Mouse (Mus musculus) brain, embryonic 14.5 days (tissue): ENCODE measurements around the gene 1700016D06Rik. TPM values are rescaled to one million over a fixed set of nuclear protein-coding genes. Genes with fewer than 3 reads are reported as not detected.

Experiments
- DNase-seq: peaks from one replicate; pipeline ENCODE4 v3.0.0-alpha.2; 2011; ENCODE audit warnings: low read depth
- CTCF ChIP-seq: fragments of 200-500 bp; IDR thresholded peaks from 2 replicates; pipeline ENCODE4 v1.5.1; 2012; ENCODE audit warnings: inconsistent platforms, mild to moderate bottlenecking, moderate library complexity, borderline replicate concordance; ENCODE audit not compliant: insufficient read depth, insufficient read length; ENCODE audit errors: extremely low read depth
- POLR2A ChIP-seq: fragments of 200-500 bp; IDR thresholded peaks from 2 replicates; pipeline ENCODE4 v1.6.1; 2012; ENCODE audit warnings: mild to moderate bottlenecking, inconsistent platforms, borderline replicate concordance; ENCODE audit not compliant: poor library complexity, insufficient read depth, insufficient read length, severe bottlenecking; ENCODE audit errors: extremely low read depth
- polyA plus RNA-seq: library from polyadenylated mRNA; depleted of rRNA; stranded (reverse); fragments of >200 nt; gene quantifications from 2 replicates; pipeline ENCODE4 v1.2.3, GENCODE M21; 2012

Gene 1700016D06Rik
- polyA plus RNA-seq, 1 experiment, result not detected

DNA sequence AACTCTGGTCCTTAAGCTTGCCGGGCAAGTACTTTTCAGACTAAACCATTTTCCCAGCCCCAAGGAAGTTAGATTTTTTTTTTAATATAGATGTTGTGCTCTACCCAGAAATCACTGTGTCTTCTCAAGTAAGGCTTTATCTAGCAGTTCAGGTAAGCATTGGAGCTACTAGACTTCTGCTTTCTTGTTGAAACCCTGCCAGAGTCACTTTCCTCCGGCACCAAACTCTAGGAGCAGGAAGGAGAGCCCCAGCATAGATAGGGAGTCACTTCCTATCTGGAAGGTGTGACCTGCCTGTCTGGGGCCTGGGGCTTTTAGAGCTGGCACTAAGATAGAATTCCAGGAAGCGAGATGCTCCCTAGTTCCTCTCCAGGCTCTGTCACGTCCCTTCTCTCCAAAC, 16.3 kb upstream of the 1700016D06Rik start:
- TF ChIP-seq CTCF (no peak), POLR2A (no peak)
- no peak for DNase-seq

DNA sequence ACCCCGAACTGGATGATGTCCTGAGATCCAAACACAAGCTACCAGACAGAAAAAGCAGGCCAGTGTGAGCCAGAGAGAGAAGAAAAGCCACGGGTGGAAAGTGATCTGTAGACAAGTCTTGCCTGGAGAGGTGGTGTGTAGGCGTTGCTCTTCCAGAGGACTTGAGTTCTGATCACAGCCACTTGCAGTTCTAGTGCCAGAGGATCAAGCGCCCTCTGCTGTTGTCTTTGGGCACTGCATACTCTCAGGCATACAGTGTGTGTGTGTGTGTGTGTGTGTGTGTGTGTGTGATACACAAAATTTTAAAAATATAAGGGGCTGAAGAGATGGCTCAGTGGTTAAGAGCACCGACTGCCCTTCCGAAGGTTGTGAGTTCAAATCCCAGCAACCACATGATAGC, 11.4 kb upstream of the 1700016D06Rik start:
- no peak for TF ChIP-seq POLR2A
- TF ChIP-seq CTCF, result peak; percentile 45; the same call in 1 of the 2 replicates

DNA sequence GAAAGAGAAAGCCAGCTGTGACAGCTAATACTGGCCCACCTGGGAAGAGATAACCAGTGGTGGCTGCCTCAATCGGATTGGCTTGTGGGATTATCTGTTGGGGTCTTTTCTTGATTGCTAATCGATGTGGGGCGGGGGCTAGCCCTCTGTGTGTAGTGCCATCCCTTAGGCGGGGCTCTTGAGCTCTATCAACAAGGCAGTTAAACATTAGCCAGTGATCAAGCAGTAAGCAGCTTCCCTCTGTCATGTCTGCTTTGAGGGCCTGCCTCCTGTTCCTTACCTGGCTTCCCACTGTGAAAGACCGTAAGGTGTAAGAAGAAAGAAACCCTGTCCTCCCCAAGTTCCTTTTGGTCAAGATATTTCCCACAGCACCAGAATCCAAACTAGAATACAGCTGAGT, 9.6 kb upstream of the 1700016D06Rik start:
- TF ChIP-seq POLR2A, result no peak
- TF ChIP-seq CTCF, result no peak
- DNase-seq, result no peak

More for the DNA sequence above, 11.4 kb upstream of the 1700016D06Rik start:
- no peak for DNase-seq

DNA sequence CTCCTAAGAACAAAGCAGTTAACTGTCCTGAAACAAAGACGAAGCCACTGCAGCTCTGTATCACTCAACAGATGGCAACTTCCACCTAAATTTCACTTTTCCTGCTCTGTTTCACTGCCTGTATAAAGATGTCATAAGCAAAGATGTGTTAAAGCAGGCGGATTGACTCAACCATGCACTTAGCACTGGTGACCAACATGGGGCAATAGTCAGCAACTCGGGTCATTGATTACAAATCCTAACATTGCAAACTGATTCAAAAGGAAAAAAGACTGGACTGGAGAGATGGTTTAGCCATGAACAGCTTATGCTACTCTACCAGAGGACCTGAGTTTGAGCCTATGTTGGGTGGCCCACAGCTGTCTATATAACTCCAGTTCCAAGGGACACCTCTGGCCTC, 8.7 kb upstream of the 1700016D06Rik start:
- TF ChIP-seq CTCF (no peak), POLR2A (no peak)
- DNase-seq, result no peak

DNA sequence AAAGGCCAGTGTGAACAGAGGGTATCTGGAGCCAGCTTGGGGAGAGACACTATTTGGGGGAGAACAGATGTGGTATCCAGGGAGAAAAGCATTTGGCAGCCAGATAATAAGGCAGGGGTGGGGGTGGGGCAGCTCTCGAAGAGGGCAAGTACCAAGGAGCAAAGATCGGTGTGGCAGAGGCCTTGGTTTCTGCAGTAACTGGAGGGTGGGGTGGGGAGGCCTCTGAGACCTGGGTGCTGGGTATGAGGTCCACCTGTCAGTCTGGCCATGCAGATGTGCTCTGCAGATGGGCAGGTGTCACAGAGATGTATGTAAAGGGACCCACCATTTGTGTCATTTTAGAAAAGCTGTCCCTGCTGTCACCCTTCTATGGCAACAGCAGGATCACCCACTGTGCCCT, 8.0 kb upstream of the 1700016D06Rik start:
- no peak for TF ChIP-seq POLR2A
- no peak for TF ChIP-seq CTCF
- DNase-seq, result no peak

DNA sequence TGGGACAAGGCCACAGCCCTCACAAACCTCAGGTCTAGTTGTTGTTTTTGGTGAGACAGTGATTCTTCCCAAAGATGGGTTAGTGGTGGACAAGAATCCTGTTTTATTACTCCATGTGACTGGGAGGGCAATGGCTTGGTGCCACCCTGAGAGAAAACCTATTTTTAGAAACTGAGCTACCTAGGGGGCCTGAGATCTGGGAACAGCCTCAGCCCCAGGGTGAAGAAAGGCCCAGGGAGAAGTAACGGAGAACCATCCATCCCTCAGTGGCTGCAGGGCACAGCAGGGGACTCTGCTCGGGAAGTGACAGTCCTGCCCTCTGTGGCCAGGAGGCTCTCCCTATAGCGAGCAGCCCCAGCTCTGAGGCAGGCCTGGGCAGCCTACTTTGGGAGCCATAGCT, 6.8 kb upstream of the 1700016D06Rik start:
- TF ChIP-seq POLR2A (no peak), CTCF (no peak)
- DNase-seq, result no peak

DNA sequence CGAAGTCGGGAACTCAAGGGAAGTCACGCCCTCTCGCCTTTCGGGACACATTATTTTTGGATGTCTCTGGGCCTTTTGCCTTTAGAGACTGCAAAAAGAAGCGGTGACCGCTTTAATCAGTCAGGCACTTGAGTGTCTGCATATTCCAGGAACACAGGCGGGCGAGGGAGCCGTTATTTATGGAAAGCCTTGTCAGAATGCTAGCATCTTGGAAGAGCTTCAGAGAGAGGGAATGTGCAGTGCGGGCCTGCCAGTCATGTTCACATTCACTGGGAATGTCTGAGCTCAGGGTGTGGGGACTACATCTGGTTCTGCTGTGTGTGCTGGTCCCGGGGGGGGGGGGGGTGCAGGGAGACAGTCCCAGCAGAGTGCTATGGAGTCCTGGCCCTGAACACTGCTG, 5.0 kb upstream of the 1700016D06Rik start:
- TF ChIP-seq CTCF (no peak), POLR2A (no peak)
- DNase-seq, result peak; percentile 20

DNA sequence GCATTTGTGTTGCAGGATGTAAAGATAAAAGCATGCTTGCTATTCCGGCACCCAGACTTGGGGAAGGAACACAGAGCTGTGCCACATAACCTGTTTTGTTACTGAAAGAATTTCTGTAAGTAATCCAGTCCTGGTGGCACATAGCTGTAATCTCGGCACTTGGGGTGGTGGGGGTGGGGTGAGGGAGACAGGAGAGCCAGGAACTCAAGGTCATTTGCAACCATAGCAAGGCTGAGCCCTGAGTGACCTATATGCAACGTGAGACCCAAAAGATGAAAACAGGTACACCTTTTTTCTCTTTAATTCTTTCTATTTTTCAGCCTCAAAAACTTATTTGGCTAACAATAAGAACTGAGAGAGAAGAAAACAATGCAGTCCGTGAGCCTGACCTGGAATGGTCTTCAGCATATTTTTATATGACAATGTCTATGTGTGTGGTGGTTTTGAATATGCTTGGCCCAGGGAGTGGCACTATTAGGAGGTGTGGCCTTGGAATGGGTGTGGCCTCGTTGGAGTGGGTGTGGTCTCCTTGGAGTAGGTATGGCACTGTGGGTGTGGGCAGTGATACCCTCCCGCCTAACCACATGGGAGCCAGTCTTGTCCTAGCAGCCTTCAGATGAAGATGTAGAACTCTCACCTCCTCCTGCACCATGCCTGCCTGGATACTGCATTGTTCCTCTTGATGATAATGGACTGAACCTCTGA, 4.0 kb upstream of the 1700016D06Rik start:
- TF ChIP-seq POLR2A, result no peak
- TF ChIP-seq CTCF, result no peak
- no peak for DNase-seq

DNA sequence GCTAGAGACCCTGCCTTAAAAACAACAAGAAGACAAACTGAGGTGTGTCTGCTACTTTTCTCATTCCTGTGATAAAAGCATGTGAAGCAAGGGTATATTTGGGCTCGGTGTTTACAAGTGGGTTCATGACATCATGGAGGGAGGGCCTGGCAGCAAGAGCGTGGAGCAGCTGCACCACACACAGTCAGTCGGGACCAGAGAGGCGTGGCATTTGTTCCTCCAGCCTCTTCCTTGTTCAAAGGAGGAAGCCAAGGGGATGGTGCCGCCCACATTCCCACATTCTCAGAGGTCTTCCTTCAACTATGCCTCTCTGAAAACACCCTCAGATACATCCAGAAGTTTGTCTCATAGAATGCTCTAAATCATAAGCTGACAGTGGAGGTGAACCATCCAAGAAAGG, 2.9 kb upstream of the 1700016D06Rik start:
- TF ChIP-seq POLR2A (no peak), CTCF (no peak)

DNA sequence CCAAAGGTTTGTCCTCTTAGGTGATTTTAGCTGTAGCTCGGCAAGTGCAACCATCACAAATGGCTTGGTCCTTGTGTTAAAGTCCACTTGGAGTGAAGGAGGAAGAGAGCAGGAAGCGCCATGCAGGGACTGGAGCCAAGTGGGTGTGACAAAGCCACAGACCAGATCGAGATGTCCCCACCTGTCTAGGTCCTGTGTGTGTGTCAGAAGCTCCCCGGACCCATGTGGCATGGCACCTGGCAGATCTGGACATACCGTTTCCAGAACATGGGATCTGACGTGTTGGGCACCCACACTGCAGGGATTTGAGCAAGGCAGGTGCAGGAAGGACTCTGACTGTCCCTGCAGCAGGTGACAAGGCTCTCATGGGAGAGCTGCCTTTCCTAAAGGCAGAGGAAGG, 565 bp upstream of the 1700016D06Rik start:
- no peak for TF ChIP-seq CTCF
- TF ChIP-seq POLR2A, result no peak

More for the DNA sequence above, 2.9 kb upstream of the 1700016D06Rik start:
- DNase-seq, result no peak

DNA sequence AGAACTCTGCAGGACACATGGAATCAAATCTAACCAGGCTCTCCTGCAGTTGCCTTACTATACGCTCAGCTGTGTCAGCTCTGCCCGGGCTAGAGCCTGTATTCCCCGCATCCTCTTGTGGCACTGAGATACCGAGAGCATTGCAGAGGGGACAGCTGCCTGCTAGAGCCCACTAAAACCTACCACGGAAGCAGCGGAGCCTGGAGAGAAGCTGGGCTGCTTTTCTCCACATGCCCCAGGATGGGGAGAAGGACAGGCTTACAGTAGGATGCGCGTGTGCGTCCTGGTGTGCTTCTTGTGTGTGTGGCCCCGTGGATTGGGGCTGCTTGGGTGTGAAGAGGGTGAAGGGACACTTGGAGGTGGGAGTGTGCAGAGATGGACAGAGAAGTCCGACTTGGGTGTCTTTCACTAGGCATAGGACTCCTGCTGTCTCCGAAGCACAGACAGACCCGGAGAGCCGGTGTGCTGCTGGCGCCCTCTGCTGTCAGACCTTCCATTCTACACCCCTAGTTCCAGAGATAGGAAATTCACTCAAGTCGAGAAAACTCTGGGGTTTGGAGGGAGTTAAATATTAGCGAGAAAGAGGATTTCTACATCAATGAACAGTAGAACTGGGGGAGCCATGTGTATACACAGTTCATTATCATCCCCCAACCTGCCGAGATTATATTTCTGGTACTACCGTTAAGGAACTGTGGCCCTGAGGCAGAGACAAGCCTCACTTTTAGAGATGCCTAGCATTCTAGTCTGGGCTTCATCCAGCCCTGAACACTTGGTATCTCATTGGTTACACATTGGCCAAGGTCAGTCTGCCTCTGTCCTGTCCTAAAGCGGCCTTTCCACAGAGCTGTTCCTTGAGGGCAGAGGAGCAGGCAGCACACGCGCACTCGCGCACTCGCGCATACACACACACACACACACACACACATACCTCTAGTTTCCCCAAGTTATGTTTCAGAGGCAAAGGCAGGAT, 517 bp downstream of the 1700016D06Rik start:
- TF ChIP-seq POLR2A (no peak), CTCF (peak; percentile 97)
- DNase-seq, result peak; percentile 86

More for the DNA sequence above, 565 bp upstream of the 1700016D06Rik start:
- no peak for DNase-seq

DNA sequence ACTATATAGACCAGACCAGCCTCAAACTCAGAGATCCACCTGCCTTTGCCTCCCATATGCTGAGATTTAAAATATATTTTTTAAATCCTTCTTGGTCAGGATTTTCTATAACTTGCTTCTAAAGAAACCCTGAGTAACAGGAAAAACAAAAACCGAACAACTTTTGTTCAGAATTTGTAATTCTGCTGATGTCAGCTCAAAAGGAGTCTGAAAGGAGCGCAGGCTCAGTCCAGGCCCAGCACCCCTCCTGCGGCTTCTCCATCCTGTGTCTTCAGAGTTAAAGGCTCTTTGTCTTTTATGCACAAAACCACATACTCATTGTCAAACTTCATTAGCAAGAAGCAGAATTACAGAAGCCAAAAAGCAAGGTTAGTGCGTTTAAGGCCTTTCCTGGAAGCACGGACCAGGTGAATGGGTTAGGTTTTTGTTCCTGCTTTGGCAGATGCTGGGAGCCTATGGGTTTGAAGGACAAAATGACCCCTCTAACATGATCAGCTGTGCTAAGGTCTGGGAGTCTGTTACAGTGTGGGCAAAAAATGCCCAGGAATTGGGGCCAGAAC, 1.3 kb downstream of the 1700016D06Rik start:
- no peak for TF ChIP-seq CTCF
- TF ChIP-seq POLR2A, result no peak
- DNase-seq, result no peak

DNA sequence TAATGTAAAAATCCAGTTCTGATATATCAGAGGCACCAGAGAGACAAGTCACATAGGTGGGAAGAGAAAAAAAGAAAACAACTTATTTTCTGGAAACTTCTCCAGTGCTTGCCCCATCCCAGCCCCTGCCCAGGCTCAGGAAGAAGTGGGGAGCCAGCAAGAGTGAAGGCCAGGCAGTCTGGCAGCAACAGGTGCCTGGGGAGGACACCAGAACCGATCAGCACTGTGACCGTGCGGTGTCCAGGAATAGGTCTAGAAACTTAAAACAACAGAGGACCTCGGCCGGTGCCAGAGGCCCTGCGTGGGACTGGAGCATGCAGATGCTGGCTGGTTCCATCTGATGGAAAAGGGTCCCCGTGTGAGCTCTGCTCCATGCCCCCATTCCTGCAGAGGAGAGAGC, 3.4 kb downstream of the 1700016D06Rik start:
- DNase-seq, result no peak
- no peak for TF ChIP-seq POLR2A
- no peak for TF ChIP-seq CTCF
